ENCODE assay signal across 9 mouse cellular contexts in the genomic region with DNA sequence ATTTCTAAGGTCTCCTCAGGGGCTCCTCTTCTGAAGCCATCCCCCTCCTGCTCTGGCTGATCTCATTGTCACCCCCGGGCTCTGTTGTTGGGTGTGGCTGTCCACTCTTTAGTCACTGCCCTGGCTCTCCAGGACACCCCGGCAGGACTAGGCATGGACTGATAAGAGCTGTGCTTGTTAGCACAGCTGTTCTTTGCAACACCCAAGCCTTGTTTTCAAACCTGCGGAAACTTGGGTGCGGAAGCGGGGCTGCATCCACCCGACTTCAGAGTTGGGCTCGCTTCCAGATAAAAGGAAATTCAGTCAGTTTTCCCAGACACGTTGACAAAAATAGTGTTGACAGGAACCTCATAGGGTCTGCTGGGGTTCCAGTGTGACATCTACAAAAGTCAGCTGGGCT. TPM values are rescaled to one million over a fixed set of nuclear protein-coding genes. Genes with fewer than 3 reads are reported as not detected.
DNase-seq lines count a peak whose midpoint lies in the region; ATAC-seq and TF ChIP-seq lines count a peak whose summit lies in the region.
"Had no signal": no experiment of that assay in that cellular context is flagged by ENCODE, and none has a peak within 500 bp of the region (broad histone marks: within the 10 kb centered on the region; RNA-seq: fewer than 3 reads in every experiment).

No protein-coding gene starts in this region.

- peaks cover 34% of the 10 kb centered on the region for H3K4me1 ChIP-seq in heart, embryonic 15.5 days (replicated peaks)
- peaks cover 86% of the 10 kb centered on the region for H3K4me1 ChIP-seq in liver, embryonic 12.5 days
- no peaks in the 10 kb centered on the region for H3K4me1 ChIP-seq in stomach, postnatal 0 days (replicated peaks; ENCODE audit: control insufficient read depth, insufficient read depth)
- H3K4me1 ChIP-seq: hindbrain, embryonic 15.5 days had no signal

- DNase-seq in layer of hippocampus, adult 2 months (ENCODE audit: low spot score in 2 of 2), result no peak
- no peak for DNase-seq in layer of hippocampus, postnatal 10 days (ENCODE audit: low spot score in 2 of 2)
- peak; percentile 57 for DNase-seq in stomach, postnatal 0 days (ENCODE audit: low spot score)
- DNase-seq in retina, embryonic 14.5 days (ENCODE audit: low spot score), result no peak
- no peak for DNase-seq in thymus, postnatal 10 days (ENCODE audit: low spot score in 2 of 2)
- DNase-seq: adrenal gland, postnatal 10 days had no signal

- no peak overlapping the region for H3K4me3 ChIP-seq in layer of hippocampus, adult 2 months
- H3K4me3 ChIP-seq in heart, embryonic 15.5 days, result no peak overlapping the region
- no peak overlapping the region for H3K4me3 ChIP-seq in liver, embryonic 12.5 days
- no peak overlapping the region for H3K4me3 ChIP-seq in stomach, postnatal 0 days (ENCODE audit: low read depth, low read length)
- H3K4me3 ChIP-seq: hindbrain, embryonic 15.5 days had no signal

- TF ChIP-seq CTCF in layer of hippocampus, adult 2 months (conservative IDR thresholded peaks at IDR 0.05), result no peak
- TF ChIP-seq CTCF in stomach, postnatal 0 days (IDR thresholded peaks at IDR 0.05; ENCODE audit: low read depth), result no peak

- TF ChIP-seq EP300 in stomach, postnatal 0 days (optimal IDR thresholded peaks at IDR 0.05), result no peak

- peak; percentile 56; the same call in 1 of the 2 replicates for ATAC-seq in heart, embryonic 15.5 days (replicated peaks; ENCODE audit: insufficient number of reproducible peaks, insufficient read depth, low FRiP score, low read depth)
- 0 out of 2 replicates have a peak, but pooled peaks have one; percentile 19 for ATAC-seq in liver, embryonic 12.5 days
- peak; percentile 79 for ATAC-seq in stomach, postnatal 0 days (ENCODE audit: low FRiP score, low TSS enrichment)

- no peak overlapping the region for H3K9ac ChIP-seq in heart, embryonic 15.5 days
- peak overlapping the region; percentile 44; the same call in 1 of the 2 replicates for H3K9ac ChIP-seq in liver, embryonic 12.5 days
- H3K9ac ChIP-seq in stomach, postnatal 0 days (ENCODE audit: low read length), result no peak overlapping the region
- H3K9ac ChIP-seq: hindbrain, embryonic 15.5 days had no signal

- no peaks in the 10 kb centered on the region for H3K9me3 ChIP-seq in heart, embryonic 15.5 days (replicated peaks)
- no peaks in the 10 kb centered on the region for H3K9me3 ChIP-seq in liver, embryonic 12.5 days (replicated peaks)
- no peaks in the 10 kb centered on the region for H3K9me3 ChIP-seq in stomach, postnatal 0 days (ENCODE audit: control insufficient read depth, low read length)
- H3K9me3 ChIP-seq: hindbrain, embryonic 15.5 days had no signal

- 11% methylated on average over 8 of the region's 8 CpGs for WGBS in heart, embryonic 15.5 days
- WGBS in liver, embryonic 12.5 days (ENCODE audit: insufficient replicate concordance), result 27% methylated on average over 8 of the region's 8 CpGs
- 32% methylated on average over 8 of the region's 8 CpGs for WGBS in stomach, postnatal 0 days

- H3K27me3 ChIP-seq in heart, embryonic 15.5 days, result no peaks in the 10 kb centered on the region
- H3K27me3 ChIP-seq in liver, embryonic 12.5 days (replicated peaks), result no peaks in the 10 kb centered on the region
- no peaks in the 10 kb centered on the region for H3K27me3 ChIP-seq in stomach, postnatal 0 days (ENCODE audit: control insufficient read depth, insufficient read depth, low read length)
- H3K27me3 ChIP-seq: hindbrain, embryonic 15.5 days had no signal

- no peaks in the 10 kb centered on the region for H3K36me3 ChIP-seq in heart, embryonic 15.5 days
- peaks cover 5% of the 10 kb centered on the region; the same call in 1 of the 2 replicates for H3K36me3 ChIP-seq in liver, embryonic 12.5 days
- no peaks in the 10 kb centered on the region for H3K36me3 ChIP-seq in stomach, postnatal 0 days (ENCODE audit: control insufficient read depth, insufficient read depth, low read length)
- H3K36me3 ChIP-seq: hindbrain, embryonic 15.5 days had no signal

- H3K4me2 ChIP-seq in heart, embryonic 15.5 days, result 0 out of 2 replicates have a peak overlapping the region, but pooled peaks have one; percentile 11
- peak overlapping the region; percentile 45 for H3K4me2 ChIP-seq in liver, embryonic 12.5 days
- H3K4me2 ChIP-seq in stomach, postnatal 0 days (replicated peaks; ENCODE audit: low read depth), result no peak overlapping the region
- H3K4me2 ChIP-seq: hindbrain, embryonic 15.5 days had no signal

- H3K27ac ChIP-seq in layer of hippocampus, adult 2 months, result peak overlapping the region; percentile 28; the same call in 1 of the 2 replicates
- H3K27ac ChIP-seq in heart, embryonic 15.5 days, result peak overlapping the region; percentile 63
- H3K27ac ChIP-seq in liver, embryonic 12.5 days, result peak overlapping the region; percentile 98
- no peak overlapping the region; the same call in 1 of the 2 replicates for H3K27ac ChIP-seq in stomach, postnatal 0 days (replicated peaks)
- H3K27ac ChIP-seq: hindbrain, embryonic 15.5 days had no signal

RNA-seq across cellular contexts. Expression of a gene that starts 53.6 kb away (rescaled TPM):
- total RNA-seq in layer of hippocampus, adult 2 months (2021), result 10 to 100 TPM; 16.8 to 18.9 TPM
- total RNA-seq in layer of hippocampus, postnatal 10 days (2021), result 10 to 100 TPM; 19.2 to 21.1 TPM
- 17.5 and 20.7 TPM in 2 replicates for polyA plus RNA-seq in heart, embryonic 15.5 days (2015; fragmentation: Nextera tagmentation; extraction: Ambion mirVana)
- polyA plus RNA-seq in liver, embryonic 12.5 days (2016; fragmentation: Nextera tagmentation; extraction: Ambion mirVana), result 23.0 and 24.5 TPM in 2 replicates
- polyA plus RNA-seq in stomach, postnatal 0 days (2015; fragmentation: Nextera tagmentation; extraction: Ambion mirVana), result 6.6 and 6.7 TPM in 2 replicates

Comparison
In these comparisons a context has a peak if more than half of its experiments do, and no peak if none do; other contexts are left out.
1. ATAC-seq: peak in every context shown above with its lines; median percentile 79 in stomach, postnatal 0 days; 56 in heart, embryonic 15.5 days; 19 in liver, embryonic 12.5 days.